Comparison of ENCODE assay signal across 19 mouse cellular contexts in genomic region chr7:89679621-89680140, GRCm38 (mm10). TPM values are rescaled to one million over a fixed set of nuclear protein-coding genes. Genes with fewer than 3 reads are reported as not detected.
DNase-seq lines count a peak whose midpoint lies in the region; ATAC-seq and TF ChIP-seq lines count a peak whose summit lies in the region.
"Had no signal": no experiment of that assay in that cellular context is flagged by ENCODE, and none has a peak within 500 bp of the region (broad histone marks: within the 10 kb centered on the region; RNA-seq: fewer than 3 reads in every experiment).

No protein-coding gene starts in this region.

- H3K79me2 ChIP-seq in heart, adult 2 months (replicated peaks; ENCODE audit: control insufficient read depth, insufficient read depth, low read length) = no peaks in the 10 kb centered on the region; the same call in 1 of the 2 replicates

- H3K4me1 ChIP-seq in embryonic facial prominence, embryonic 14.5 days (ENCODE audit: control insufficient read depth, insufficient read depth, low read length) = peaks cover 22% of the 10 kb centered on the region; the same call in 1 of the 2 replicates
- H3K4me1 ChIP-seq in heart, adult 2 months (ENCODE audit: control insufficient read depth, insufficient read depth, low read length) = peaks cover 1% of the 10 kb centered on the region; the same call in 1 of the 2 replicates
- H3K4me1 ChIP-seq: heart, embryonic 13.5 days; hindbrain, embryonic 15.5 days had no signal

- peak overlapping the region; percentile 48 for H3K27ac ChIP-seq in gastrocnemius, adult 2 months
- peak overlapping the region; percentile 69; the same call in 1 of the 2 replicates for H3K27ac ChIP-seq in embryonic facial prominence, embryonic 14.5 days (replicated peaks; ENCODE audit: low read depth, low read length)
- no peak overlapping the region for H3K27ac ChIP-seq in heart, adult 2 months
- H3K27ac ChIP-seq: forebrain, embryonic 15.5 days; heart, embryonic 13.5 days; hindbrain, embryonic 15.5 days had no signal

- no peak overlapping the region for H3K4me3 ChIP-seq in gastrocnemius, adult 2 months
- H3K4me3 ChIP-seq in embryonic facial prominence, embryonic 14.5 days (ENCODE audit: low read depth, low read length) = no peak overlapping the region
- no peak overlapping the region for H3K4me3 ChIP-seq in heart, adult 2 months
- H3K4me3 ChIP-seq: forebrain, embryonic 15.5 days; heart, embryonic 13.5 days; hindbrain, embryonic 15.5 days had no signal

- no peak for TF ChIP-seq CTCF in gastrocnemius, adult 2 months (IDR thresholded peaks at IDR 0.05)
- TF ChIP-seq CTCF in heart, adult 2 months (IDR thresholded peaks at IDR 0.05) = no peak

- no peaks in the 10 kb centered on the region for H3K27me3 ChIP-seq in embryonic facial prominence, embryonic 14.5 days (replicated peaks; ENCODE audit: control insufficient read depth, insufficient read depth, low read length)
- no peaks in the 10 kb centered on the region for H3K27me3 ChIP-seq in heart, adult 2 months (ENCODE audit: control insufficient read depth, insufficient read depth, low read length)
- H3K27me3 ChIP-seq: CH12.LX; forebrain, embryonic 15.5 days; heart, embryonic 13.5 days; hindbrain, embryonic 15.5 days had no signal

- no peak for ATAC-seq in embryonic facial prominence, embryonic 14.5 days (ENCODE audit: low read depth)
- ATAC-seq: intestine, embryonic 16.5 days had no signal

- H3K9ac ChIP-seq in embryonic facial prominence, embryonic 14.5 days (ENCODE audit: low read depth, low read length) = no peak overlapping the region
- H3K9ac ChIP-seq in heart, adult 2 months (ENCODE audit: low read depth, low read length) = no peak overlapping the region
- H3K9ac ChIP-seq: forebrain, embryonic 15.5 days; heart, embryonic 13.5 days; hindbrain, embryonic 15.5 days had no signal

- TF ChIP-seq POLR2A in heart, adult 2 months (IDR thresholded peaks at IDR 0.05; ENCODE audit: insufficient read depth, low read depth, low read length) = no peak

- H3K9me3 ChIP-seq in embryonic facial prominence, embryonic 14.5 days (ENCODE audit: control insufficient read depth, low read length) = no peaks in the 10 kb centered on the region
- H3K9me3 ChIP-seq: forebrain, embryonic 15.5 days; heart, embryonic 13.5 days; hindbrain, embryonic 15.5 days had no signal

- no peak for TF ChIP-seq EP300 in heart, adult 2 months (IDR thresholded peaks at IDR 0.05; ENCODE audit: insufficient read depth, low read depth, low read length)

- WGBS in embryonic facial prominence, embryonic 14.5 days = 72% methylated on average over 2 of the region's 2 CpGs
- WGBS in heart, adult 2 months = 74% methylated on average over 2 of the region's 2 CpGs

- 0 out of 2 replicates have a peak overlapping the region, but pooled peaks have one; percentile 10 for H3K4me2 ChIP-seq in embryonic facial prominence, embryonic 14.5 days (ENCODE audit: low read depth, low read length)
- H3K4me2 ChIP-seq: forebrain, embryonic 15.5 days; heart, embryonic 13.5 days; hindbrain, embryonic 15.5 days had no signal

- DNase-seq in gastrocnemius, adult 2 months = no peak
- DNase-seq in gastrocnemius, postnatal 36 days = no peak
- DNase-seq in Muller cell, postnatal 12 days (ENCODE audit: inconsistent ontology term) = peak; percentile 92
- DNase-seq in embryonic facial prominence, embryonic 14.5 days (ENCODE audit: low spot score) = no peak
- DNase-seq in retina, postnatal 1 day = peak; percentile 72
- no peak for DNase-seq in heart, adult 2 months
- DNase-seq: adrenal gland, adult 8-10 months; adrenal gland, postnatal 36 days; cerebellum, adult 18-20 months; cerebellum, adult 9-11 months; cerebellum, postnatal 36 days; gastrocnemius, postnatal 14 days; heart, postnatal 36 days had no signal

- no peaks in the 10 kb centered on the region for H3K36me3 ChIP-seq in embryonic facial prominence, embryonic 14.5 days (ENCODE audit: control insufficient read depth, insufficient read depth, low read length)
- no peaks in the 10 kb centered on the region for H3K36me3 ChIP-seq in heart, adult 2 months (ENCODE audit: control insufficient read depth, insufficient read depth, low read length)
- H3K36me3 ChIP-seq: forebrain, embryonic 15.5 days; heart, embryonic 13.5 days; hindbrain, embryonic 15.5 days had no signal

- intact Hi-C loops in gastrocnemius, adult 2 months (cut with DNase I) = no loop called here
- intact Hi-C loops in gastrocnemius, postnatal 36 days (cut with DNase I) = no loop called here
- intact Hi-C loops in heart, adult 2 months (cut with DNase I) = no loop called here

RNA-seq across cellular contexts. Expression of gene Me3, which starts 47.5 kb away (rescaled TPM):
- total RNA-seq in gastrocnemius, adult 2 months (2021) = 100 to 1,000 TPM; 117 to 126 TPM
- 100 to 1,000 TPM; 108 to 125 TPM for total RNA-seq in gastrocnemius, postnatal 36 days (2021)
- polyA plus RNA-seq in embryonic facial prominence, embryonic 14.5 days (2014; fragmentation: Nextera tagmentation; extraction: Ambion mirVana) = 1.6 and 1.9 TPM in 2 replicates
- 100 to 1,000 TPM; 119 to 140 TPM for total RNA-seq in heart, adult 2 months (2021)
- 107 and 150 TPM in 2 replicates for polyA plus RNA-seq in heart, adult 2 months (2012; rRNA removed)
- total RNA-seq: CH12.LX; granulocyte monocyte progenitor cell, adult 5-6 weeks had no signal

Comparison
In these comparisons a context has a peak if more than half of its experiments do, and no peak if none do; other contexts are left out.
1. DNase-seq: peak in Muller cell, postnatal 12 days (single experiment) and retina, postnatal 1 day (single experiment); none in gastrocnemius, adult 2 months (single experiment), gastrocnemius, postnatal 36 days (0 of 2), embryonic facial prominence, embryonic 14.5 days (single experiment) and heart, adult 2 months (0 of 2).